Mouse (Mus musculus): ENCODE measurements at regions not wholly inside any gene's neighbourhood (a gene's known extent, or its start where the extent isn't known, plus 50 kb on each side); places are given as distances from the start of the nearest gene placed in this dataset.

DNA sequence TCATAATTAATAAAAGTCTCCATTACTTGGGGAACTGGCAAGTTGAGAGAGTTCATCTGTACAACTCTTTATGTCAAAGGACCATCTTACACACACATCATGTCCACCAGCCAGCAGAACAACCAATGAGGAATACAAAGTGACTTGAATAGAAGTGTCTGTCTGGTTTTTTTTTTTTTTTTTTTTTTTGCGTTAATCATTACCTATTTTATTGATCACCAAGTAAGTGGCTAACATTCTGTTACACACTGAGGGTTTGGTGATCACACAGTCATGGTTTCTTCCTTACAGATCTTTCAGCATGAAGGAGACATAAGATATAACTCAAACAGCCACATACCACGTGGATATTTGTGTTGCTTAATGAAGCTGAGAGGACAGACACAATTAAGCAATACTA is 147.6 kb upstream of the Adamts3 start:
- DNase-seq (ENCODE audit: low spot score in 2 of 2), result no peak

DNA sequence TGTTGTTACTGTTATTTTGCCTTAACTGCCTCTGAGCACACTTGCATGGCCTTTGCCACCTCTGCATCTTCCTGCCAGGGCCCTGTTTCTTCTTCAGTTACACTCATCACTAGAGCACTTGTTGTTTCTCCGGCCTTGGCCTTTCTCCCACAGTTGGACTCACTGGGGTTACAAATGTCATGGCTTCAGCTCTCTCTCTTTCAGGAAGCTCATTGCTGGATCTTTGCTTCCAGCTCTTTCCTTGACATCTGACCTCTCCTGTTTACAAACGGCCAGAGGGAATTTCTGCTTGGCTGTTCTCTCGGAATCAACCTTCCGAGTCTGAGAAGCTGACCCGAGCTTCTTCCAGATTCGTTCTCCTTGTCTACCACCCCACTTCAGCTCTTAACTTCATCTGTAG is 146.6 kb upstream of the Adamts3 start:
- no peak for DNase-seq (ENCODE audit: low spot score in 2 of 2)

DNA sequence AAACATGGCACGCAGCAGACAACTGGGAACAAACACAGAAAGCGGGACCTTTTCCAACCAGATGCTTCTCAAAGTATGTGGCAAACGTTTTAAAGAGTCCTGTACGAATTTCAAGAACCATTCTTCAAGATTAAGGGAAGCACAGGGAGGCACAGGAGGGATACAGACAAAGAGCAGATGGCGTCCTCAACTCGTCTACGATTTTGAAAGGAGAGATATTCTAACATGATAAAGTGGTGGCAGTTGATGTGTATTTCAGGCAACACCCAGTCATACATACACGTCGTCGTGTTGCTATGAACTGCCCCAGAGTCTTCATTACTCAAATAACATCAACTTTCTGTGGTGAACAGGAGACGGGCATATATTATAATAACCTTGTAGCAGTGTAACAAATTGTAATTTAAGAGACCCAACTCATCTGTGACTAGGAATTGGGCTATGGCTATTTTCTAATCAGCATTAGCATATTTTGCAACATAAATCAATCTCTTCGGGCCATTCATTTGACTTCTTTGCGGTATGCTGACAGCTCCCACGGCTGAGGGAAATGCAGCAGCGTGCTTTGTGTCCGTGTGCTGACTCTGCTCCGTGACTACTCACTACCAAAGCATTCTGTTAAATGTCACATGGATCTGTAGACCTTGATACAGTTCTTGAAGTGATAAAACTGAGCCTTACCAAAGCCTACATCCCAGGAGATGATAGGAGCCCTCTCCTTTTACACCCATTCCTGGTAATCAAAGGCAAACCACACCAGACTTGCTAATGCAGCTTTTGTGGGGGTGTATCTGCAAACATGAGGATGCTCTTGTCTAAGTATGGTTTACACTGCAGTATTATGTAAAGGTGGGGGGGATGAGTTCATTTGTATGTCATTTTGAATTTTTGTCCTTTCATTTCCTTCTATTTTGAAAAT is 144.0 kb upstream of the Adamts3 start:
- DNase-seq (ENCODE audit: low spot score in 2 of 2), result peak in 1 of 2 experiments; percentile 8

DNA sequence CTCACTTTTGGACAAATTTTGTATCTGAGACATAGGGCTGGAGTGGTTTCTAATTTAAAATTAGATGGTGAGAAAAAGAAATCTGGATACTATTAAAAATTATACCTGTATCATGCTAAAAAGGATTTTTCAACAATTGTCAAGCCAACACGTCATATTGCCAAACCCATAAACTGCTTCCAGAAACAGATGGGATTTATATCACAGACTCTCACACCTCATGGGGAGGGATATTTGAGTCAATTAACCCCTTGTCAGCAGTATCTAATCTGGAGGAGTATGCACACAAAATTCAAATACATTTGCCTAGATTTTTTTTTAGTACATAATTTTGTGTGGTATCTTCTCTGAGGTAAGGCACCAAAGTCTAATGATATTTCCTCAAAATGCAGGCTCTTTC is 138.3 kb upstream of the Adamts3 start:
- DNase-seq (ENCODE audit: low spot score in 2 of 2), result no peak

DNA sequence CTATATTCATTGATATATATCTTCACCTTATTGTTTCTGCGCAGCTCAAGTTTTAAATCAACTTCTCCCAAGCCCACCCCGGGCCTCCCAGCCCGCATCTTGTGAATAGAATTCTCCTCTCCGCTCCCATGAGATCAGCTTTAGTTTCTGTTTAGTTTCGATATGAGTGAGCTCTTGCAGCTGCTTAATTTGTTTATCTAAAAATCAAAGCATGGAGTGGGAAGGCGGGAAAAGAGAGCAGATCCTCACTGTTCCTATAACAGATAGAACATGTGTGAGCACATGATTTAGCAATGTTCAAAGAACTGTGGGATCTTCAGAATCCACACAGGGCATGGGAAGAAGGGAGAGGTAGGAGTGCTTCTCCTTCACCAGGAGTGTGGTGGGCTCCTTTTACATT is 117.6 kb upstream of the Adamts3 start:
- no peak for DNase-seq (ENCODE audit: low spot score in 2 of 2)

DNA sequence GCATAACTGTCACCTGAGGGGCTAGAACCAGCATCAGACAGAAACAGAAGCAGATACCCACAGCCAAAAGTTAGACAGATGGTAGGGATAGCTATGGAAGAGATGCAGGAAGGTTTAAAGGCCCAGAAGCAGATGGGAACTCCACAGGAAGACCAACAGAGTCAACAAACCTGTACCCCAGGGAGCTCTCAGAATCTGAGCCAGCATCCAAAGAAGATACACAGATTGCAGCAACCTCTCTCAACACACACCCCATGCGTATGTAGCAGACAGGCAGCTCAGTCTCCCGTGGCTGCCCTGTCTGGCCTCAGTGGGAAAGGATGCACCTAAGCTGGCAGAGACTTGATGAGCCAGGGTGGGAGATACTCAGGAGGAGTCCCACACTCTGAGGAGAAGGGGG is 108.4 kb upstream of the Adamts3 start:
- no peak for DNase-seq (ENCODE audit: low spot score in 2 of 2)

DNA sequence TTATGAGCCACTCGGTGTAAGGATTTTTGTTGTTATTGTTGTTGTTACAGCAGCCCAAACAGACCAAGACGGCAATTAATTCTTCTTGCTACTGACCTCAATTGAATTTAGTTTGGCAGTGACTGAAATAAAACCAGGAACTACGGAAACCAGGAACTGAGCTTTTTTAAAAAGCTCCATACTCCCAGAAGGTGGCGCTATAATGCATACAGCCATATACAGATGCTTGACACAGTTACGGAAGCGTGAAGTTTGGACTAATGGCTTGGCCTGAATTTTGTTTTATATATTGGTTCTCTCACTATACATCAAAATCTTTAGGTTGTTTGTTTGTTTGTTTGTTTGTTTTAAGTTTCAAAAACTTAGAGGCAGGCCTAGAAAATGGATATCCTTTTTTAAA is 98.5 kb upstream of the Adamts3 start:
- DNase-seq (ENCODE audit: low spot score in 2 of 2), result no peak

DNA sequence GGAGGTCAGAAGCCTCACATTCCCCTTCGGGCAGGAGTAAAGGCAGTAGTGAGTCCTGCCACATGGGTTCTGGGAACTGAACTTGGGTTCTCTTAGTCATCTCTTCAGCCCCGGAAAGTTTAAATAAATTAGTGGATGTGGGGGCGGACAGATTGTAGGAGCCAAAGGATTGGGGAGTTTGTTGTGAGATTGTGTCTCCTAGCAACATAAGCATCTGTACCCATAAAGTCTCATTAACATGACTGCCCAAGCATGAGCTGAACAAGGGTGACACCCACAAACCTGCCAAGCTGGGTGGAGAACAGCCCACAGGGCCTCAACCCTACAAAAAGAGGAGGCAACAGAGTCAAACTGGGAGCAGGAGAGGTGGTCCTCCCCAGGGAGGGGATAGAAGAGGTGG is 97.1 kb upstream of the Adamts3 start:
- peak in 1 of 2 experiments; percentile 14 for DNase-seq (ENCODE audit: low spot score in 2 of 2)

DNA sequence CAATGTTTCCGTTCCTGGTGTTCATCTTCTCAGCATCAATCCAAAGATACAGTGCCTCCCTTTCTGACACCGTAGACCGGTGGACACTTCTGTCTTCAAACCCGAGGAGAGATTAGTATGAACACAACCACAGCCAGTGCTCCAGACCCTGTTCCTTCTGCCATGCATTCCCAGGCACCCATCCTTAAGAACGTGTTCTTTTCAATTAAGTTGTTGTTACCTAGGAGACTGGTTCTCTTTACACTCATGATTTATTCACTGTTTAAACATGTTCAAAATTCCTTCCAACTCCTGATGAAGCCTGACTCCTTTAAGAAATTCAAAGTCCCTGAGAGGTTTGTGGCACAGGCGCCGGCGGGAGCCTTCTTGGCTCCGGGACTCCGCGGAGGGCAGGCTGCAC is 69.5 kb upstream of the Adamts3 start:
- DNase-seq (ENCODE audit: low spot score in 2 of 2), result no peak

DNA sequence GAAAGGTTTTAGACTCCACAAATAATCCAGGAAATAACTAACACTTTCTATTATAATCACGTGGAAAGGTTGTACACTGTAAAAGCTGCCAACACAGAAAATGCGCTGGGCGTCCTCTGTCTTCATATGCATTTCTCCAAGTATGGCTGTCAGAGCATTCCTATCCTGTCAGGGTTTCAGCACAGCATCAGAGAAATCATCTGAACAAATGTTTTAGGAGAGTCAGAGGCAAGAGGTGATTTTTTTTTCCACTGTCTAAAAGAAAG is 62.5 kb upstream of the Adamts3 start:
- no peak for DNase-seq (ENCODE audit: low spot score in 2 of 2)

DNA sequence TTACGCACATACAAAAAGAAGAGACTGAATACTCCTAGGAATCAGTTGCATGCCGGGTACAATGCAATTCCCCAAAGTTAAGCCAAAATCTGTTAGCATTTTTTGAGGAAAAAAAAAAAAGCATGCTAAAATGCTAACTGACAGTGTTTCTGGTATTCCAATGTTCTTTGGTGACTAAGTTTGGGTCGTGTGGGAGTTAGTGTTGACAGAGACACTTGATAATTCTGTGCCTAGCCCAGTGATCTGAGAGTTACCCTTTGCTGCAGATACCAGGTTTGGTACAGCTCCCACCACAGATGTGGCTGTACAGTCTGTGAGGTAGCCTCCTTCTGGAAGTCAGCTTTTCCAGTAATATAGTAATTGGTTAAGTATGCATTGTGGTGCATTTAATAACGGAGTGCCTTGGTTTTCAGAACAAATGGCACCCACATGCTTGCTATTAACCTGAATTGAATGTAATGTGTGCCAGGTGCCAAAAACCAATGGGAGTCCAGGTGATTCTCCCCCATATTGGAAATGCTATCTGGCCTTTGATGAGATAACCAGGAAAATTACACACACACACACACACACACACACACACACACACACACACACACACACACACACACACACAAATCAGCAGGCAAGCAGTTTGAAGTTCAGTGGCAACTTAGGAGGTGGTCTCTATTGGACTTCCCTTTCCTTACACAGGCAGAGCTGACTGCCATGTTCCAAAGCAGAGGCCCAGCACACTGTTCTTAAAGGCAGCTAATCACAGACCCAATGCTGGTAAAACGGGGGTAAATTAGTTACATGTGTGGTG is 61.9 kb upstream of the Adamts3 start:
- peak in 1 of 2 experiments; percentile 3 for DNase-seq (ENCODE audit: low spot score in 2 of 2)

DNA sequence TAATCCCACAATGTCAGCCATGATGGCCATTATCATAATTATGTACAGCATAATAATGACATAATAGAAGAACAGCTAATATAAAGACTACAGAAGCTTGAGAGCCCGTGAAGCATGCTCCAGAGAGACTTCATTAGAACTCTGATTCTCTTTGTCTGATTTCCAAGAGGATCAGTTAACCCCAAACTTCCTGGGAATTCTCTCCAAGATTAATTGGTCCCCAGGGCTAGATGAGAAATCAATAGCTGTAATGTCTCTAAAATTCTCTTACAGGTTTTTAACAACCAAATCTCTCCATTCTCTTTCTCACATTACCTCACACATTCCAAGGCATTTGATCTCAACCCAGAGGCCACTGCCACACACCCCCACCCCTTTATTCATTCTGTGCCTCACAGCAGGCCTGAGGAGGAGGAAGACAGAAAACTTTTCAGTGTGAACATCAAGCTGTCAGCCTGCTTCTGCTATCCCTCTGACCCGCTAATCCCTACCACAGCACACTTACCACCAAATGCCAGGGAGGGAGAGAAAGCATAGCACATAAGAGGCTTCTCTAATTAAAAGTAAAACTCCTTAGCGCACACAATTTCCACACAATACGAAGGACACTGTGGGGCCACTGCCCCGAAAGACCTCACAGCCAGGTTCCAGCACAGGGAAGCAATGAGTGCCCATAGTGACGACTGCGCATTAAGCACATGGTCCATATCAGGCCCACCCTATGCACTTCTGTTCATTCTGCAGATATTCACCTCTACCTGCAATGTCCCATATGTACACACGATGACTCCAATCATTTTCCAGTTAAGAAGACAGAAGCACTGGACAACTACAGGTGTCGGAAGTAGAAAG is 60.4 kb upstream of the Adamts3 start:
- DNase-seq (ENCODE audit: low spot score in 2 of 2), result no peak

DNA sequence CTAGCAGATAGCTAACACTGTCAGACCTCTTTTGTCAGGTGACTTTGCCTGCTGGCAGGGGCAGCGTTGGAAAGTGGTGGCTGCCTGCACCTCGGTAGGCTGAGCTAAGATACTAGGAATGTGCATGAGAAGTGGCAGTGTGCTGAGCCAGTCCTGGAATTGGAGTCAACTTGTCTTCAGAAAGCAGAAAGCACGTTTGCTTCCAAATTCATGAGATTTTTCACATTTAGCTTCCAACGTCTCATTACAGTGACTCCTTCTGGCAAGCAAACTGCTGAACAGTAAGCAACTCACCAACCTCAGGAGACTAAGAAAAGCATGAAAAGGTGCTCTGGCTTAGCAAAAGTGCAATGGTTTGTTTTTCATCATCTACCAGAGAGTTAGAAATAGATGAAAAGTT is 59.1 kb upstream of the Adamts3 start:
- no peak for DNase-seq (ENCODE audit: low spot score in 2 of 2)

DNA sequence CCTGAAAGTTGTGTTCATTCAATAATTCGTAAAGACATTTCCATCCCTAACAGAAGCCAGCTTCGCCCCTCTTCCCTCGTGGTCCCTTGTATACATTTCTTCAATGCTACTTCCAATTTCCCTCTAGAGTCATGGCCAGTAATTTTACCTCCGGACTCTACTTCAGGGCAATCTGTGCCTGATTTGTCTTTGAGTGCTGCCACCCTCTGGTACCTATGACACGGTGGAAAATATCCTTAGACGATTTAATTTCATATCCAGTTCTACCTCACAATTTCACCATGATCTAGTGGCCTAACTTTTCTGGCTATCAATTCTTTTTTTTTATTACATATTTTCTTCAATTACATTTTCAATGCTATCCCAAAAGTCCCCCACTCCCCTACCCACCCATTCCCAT is 49.9 kb upstream of the Adamts3 start:
- no peak for DNase-seq (ENCODE audit: low spot score in 2 of 2)

Measured in right cerebral cortex, postnatal 36 days (tissue).